Mouse (Mus musculus) spleen, adult 2 months (tissue): ENCODE results near the gene Inppl1. TPM values are rescaled to one million over a fixed set of nuclear protein-coding genes. Genes with fewer than 3 reads are reported as not detected.
A peak's percentile ranks its signal among the peaks of the same experiment; 100 is the strongest.

Source experiments
- DNase-seq, 2 experiments: peaks; one replicate each; pipeline versions ENCODE4 v3.0.0 to v3.0.0-alpha.2; 2012 to 2021; ENCODE audit warnings: low spot score in 2 of 2, low read depth in 1 of 2
- H3K27ac ChIP-seq: fragments of 200-500 bp; 2 replicates; pipeline ENCODE4 v1.5.1; 2012; ENCODE audit warnings: low read length, inconsistent platforms; ENCODE audit not compliant: insufficient read depth
- H3K27me3 ChIP-seq: fragments of 200-500 bp; 2 replicates; pipeline ENCODE4 v1.6.1; 2012; ENCODE audit warnings: mild to moderate bottlenecking, moderate library complexity, low read length, inconsistent platforms; ENCODE audit not compliant: control insufficient read depth, insufficient read depth
- H3K36me3 ChIP-seq: fragments of 200-500 bp; 2 replicates; pipeline ENCODE4 v1.6.1; 2012; ENCODE audit warnings: mild to moderate bottlenecking, low read length, inconsistent platforms; ENCODE audit not compliant: control insufficient read depth, insufficient read depth
- H3K4me1 ChIP-seq: fragments of 200-500 bp; 2 replicates; pipeline ENCODE4 v1.6.1; 2011; ENCODE audit warnings: inconsistent platforms; ENCODE audit not compliant: control insufficient read depth, insufficient read depth, insufficient read length
- H3K4me3 ChIP-seq: fragments of 200-500 bp; 2 replicates; pipeline ENCODE4 v1.5.1; 2011; ENCODE audit warnings: mild to moderate bottlenecking, inconsistent platforms; ENCODE audit not compliant: insufficient read depth, insufficient read length; ENCODE audit errors: extremely low read depth
- CTCF ChIP-seq: fragments of 200-500 bp; IDR thresholded peaks from 2 replicates; pipeline ENCODE4 v1.5.1; 2011; ENCODE audit warnings: mild to moderate bottlenecking, inconsistent platforms; ENCODE audit not compliant: insufficient read depth, insufficient read length, insufficient replicate concordance; ENCODE audit errors: extremely low read depth
- POLR2A ChIP-seq: fragments of 200-500 bp; IDR thresholded peaks from 2 replicates; pipeline ENCODE4 v1.6.1; 2011; ENCODE audit warnings: low read depth, low read length, inconsistent platforms
- WGBS: fragments of 180-500 bp; shearing (Covaris S2); methylation state at CpG from one replicate; pipeline ENCODE4 v1.1.7; 2018; 5-methylcytosine and 5-hydroxymethylcytosine counted together
- polyA plus RNA-seq: library from polyadenylated mRNA; depleted of rRNA; stranded (reverse); fragments of >200 nt; gene quantifications from 2 replicates; pipeline ENCODE4 v1.2.3, GENCODE M21; 2012

The Inppl1 gene
- polyA plus RNA-seq, 1 experiment, result 43.3 TPM

DNA sequence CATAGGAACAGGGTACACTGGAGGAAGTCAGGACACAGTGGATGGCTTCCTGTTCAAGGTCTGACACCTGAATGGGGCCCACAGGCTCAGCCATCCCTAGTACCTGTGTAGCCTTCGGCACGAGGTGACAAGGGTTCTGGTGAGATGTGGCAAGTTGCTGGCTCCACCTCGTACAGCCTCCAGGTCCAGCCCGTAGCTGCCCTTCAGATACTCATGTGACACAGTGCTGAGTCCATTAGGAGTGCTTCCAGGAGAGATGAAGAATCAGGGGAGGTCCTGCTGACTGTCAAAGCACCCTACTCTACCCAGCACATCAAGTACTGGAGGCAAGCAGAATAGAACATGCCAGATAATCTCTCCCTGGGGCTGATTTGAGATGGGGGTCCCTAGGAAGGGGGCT, 5.7 kb downstream of the Inppl1 start:
- Histone ChIP-seq H3K27ac (no peak overlapping the region), H3K4me1 (no peaks in the 10 kb centered on the region), H3K27me3 (0 out of 2 replicates have a peak, but pooled peaks cover 1% of the 10 kb centered on the region), H3K36me3 (peaks cover 3% of the 10 kb centered on the region; the same call in 1 of the 2 replicates), H3K4me3 (no peak overlapping the region)
- WGBS, result 88% methylated on average over 4 of the region's 4 CpGs
- DNase-seq, result no peak
- TF ChIP-seq CTCF (no peak), POLR2A (no peak)

- H3K4me3 ChIP-seq, result no peak overlapping the region
- H3K27me3 ChIP-seq, result no peaks in the 10 kb centered on the region
- H3K27ac ChIP-seq, result no peak overlapping the region
- H3K36me3 ChIP-seq, result peaks cover 5% of the 10 kb centered on the region
- TF ChIP-seq POLR2A, result no peak
- TF ChIP-seq CTCF, result no peak
- no peaks in the 10 kb centered on the region for H3K4me1 ChIP-seq
- no peak for DNase-seq
- WGBS, result 94% methylated on average over 8 of the region's 8 CpGs
Observed at GRCm38 (mm10) chr7:101831437-101831836, 6.6 kb downstream of the Inppl1 start.

GRCm38 (mm10) chr7:101830373-101830772, 7.7 kb downstream of the Inppl1 start:
- peaks cover 9% of the 10 kb centered on the region for H3K36me3 ChIP-seq
- WGBS, result 76% methylated on average over 3 of the region's 3 CpGs
- no peak for DNase-seq

DNA sequence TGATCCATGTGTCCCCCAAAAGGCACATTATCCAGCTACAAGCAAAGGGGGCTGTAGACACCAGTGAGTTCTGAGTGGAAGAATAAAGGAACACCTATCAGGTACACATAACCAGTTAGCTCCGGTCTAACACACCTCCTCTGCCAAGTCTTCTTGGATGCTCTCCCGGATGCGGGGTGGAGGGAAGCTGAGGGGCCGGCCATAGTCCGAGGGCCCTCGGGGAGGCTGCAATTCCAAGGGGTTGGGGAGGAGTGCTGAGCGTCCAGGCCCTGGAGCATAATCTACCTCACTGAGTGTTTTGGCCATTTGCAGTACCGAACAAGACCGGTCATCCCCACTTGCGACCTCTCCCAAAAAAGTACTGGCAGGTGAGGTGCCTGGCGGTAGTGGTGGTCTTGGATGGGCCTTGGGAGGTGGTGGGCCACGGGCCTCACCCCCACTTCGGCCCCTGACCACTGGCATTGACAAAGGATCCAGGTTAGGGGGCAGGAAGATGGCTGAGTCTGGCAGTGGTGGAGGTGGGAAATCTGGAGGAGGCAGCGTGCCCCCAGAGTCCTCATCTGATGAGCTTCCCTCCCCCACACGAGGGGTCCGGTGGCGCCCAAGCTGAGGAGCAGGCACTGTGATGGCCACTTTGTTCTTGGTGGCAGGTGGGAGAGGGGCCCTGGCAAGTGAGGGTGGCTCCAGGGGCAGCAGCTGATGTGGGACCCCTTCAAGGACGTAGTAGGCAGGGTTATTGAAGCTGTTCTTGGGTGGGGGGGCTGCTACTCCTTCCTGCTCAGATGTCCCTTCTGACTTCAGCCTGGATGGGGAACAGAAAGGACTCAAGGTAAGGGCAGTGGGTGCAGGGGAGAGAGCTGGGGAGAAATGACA, 14.0 kb downstream of the Inppl1 start:
- DNase-seq, result no peak
- TF ChIP-seq POLR2A (no peak), CTCF (no peak)
- Histone ChIP-seq H3K36me3 (peaks cover 12% of the 10 kb centered on the region), H3K27ac (no peak overlapping the region), H3K4me3 (no peak overlapping the region), H3K27me3 (peaks cover 19% of the 10 kb centered on the region), H3K4me1 (peaks cover 15% of the 10 kb centered on the region)
- 91% methylated on average over 18 of the region's 18 CpGs for WGBS

More at GRCm38 (mm10) chr7:101830373-101830772, 7.7 kb downstream of the Inppl1 start:
- Histone ChIP-seq H3K27me3 (no peaks in the 10 kb centered on the region), H3K4me1 (no peaks in the 10 kb centered on the region), H3K27ac (no peak overlapping the region), H3K4me3 (no peak overlapping the region)
- TF ChIP-seq CTCF, result no peak

DNA sequence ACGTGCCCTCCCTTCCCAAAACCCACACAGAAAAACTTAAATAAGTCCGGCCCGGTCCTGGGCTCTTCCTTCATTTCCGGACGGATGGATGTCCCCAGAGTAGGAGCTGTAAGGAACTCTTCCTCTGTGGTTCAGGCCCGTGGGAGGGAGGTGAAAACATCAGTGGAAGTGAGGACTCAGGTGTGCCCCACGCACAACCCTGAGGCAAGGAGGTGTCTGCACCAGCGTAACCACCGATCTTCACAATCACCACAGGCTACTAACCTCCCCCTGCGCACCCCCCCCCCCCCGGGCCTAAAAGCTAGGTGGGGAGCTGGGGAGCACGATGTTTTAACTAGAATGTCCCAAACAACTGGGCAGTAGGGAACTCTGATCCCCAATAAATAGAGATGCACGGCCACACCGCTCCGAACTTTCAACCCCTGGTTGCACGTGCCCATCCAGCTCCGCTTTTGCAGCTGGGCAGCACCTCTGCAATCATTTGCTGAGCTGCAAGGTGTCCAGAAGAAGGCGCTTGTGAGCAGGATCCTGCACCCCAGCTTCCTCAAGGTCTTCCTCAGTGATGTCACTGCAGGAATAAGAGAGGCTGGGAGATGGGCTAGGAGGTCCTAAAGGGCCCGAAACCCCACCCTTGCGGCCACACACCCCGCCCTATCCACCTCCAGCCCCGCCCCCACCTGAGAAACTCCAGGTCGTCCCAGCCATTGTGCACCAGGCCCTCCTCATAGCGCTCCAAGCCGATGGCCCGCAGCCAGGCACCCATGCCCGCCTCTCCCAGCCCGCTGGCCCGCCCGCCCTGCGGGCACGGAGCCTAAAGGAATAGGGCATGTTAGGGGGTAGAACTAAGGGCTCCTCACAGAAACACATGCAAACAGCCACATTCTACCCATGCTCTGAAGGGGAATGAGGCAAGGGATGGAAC, 14.9 kb downstream of the Inppl1 start:
- peaks cover 15% of the 10 kb centered on the region for H3K4me1 ChIP-seq
- WGBS, result 80% methylated on average over 32 of the region's 32 CpGs
- H3K4me3 ChIP-seq, result no peak overlapping the region
- no peak for DNase-seq
- no peak overlapping the region for H3K27ac ChIP-seq
- H3K27me3 ChIP-seq, result peaks cover 25% of the 10 kb centered on the region
- no peak for TF ChIP-seq CTCF
- TF ChIP-seq POLR2A, result no peak
- peaks cover 12% of the 10 kb centered on the region for H3K36me3 ChIP-seq

DNA sequence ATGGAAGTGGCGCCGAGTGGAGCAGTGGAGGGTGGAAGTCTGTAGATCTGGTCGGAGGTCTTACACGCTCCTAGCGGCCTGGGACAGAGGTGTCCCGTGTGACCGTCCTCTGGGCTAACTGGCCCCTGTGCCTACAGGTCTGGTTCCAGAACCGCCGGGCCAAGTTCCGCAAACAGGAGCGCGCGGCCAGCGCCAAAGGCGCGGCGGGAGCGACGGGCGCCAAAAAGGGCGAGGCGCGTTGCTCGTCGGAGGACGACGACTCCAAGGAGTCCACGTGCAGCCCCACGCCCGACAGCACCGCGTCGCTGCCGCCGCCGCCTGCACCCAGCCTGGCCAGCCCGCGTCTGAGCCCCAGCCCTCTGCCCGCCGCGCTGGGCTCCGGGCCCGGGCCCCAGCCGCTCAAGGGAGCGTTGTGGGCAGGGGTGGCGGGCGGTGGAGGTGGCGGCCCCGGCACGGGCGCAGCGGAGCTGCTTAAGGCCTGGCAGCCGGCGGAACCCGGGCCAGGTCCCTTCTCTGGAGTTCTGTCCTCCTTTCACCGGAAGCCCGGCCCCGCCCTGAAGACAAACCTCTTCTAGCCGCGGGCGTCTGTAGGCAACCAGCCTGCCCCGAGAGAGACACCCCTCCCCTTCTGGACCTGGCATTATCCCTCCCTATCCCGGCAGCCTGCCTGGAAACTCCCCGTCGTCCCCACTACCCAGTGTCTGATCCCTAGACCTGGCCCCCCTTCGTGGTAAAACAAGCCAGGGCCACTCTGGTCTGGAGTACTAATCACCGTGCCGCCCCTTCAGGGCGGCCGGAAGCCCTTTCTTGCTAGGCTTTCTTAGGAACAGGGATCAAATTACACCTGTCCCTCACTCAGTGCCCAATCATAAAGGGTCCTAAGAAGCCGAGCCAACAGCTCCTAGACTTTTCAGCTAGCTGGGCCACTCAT, 16.2 kb downstream of the Inppl1 start:
- Histone ChIP-seq H3K27me3 (peaks cover 29% of the 10 kb centered on the region), H3K4me1 (peaks cover 15% of the 10 kb centered on the region), H3K4me3 (peak overlapping the region; percentile 49), H3K27ac (no peak overlapping the region), H3K36me3 (peaks cover 7% of the 10 kb centered on the region)
- no peak for DNase-seq
- 3% methylated on average over 71 of the region's 71 CpGs for WGBS
- TF ChIP-seq POLR2A (no peak), CTCF (no peak)
